Mouse (Mus musculus): ENCODE measurements at regions not wholly inside any gene's neighbourhood (a gene's known extent, or its start where the extent isn't known, plus 50 kb on each side); places are given as distances from the start of the nearest gene placed in this dataset.

DNA sequence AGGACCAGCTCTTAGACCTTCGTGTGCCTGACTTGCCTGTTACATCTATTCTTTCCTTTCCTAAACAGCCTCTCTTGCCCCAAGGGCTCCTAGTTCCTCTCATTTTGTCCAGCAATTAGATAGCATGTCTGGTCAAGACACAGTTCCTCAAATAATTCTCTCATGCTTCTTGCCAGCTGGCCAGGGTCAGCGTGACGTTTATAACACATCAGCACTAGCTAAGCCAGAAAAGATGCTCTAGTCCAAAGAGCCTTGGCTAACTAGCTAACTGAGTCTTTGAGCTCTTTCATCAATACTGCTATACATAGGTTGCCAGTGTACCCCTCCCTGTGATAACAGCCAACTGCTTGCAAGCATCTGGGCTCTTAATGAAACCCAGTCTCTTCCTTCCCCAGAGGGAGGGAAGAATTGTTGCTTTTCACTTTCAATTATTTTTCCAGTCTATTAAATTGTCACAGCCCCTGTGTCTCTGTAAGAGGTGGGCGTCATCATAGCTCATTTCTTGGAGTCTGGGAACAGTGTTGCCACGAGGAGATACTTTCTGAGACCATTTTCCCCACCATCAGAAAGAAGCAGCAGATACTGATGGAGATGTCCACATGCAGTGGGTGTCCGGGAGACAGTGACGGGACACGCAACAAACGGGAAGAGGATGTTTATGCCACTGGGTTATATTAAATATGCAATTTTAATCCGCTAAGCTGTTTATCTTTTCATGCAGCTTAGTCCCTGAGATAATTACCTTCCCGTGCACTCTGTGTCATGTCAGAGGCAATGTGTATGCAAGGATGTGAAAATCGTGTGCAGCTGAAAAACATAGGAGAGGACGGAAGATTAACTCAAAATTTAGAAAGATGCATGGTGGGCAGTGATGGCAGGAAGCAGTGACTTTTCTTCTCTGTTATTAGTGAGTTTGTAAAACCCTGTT lies 250.1 kb upstream of the Nmur2 start:
- no peak for DNase-seq (ENCODE audit: low read depth, low spot score)

DNA sequence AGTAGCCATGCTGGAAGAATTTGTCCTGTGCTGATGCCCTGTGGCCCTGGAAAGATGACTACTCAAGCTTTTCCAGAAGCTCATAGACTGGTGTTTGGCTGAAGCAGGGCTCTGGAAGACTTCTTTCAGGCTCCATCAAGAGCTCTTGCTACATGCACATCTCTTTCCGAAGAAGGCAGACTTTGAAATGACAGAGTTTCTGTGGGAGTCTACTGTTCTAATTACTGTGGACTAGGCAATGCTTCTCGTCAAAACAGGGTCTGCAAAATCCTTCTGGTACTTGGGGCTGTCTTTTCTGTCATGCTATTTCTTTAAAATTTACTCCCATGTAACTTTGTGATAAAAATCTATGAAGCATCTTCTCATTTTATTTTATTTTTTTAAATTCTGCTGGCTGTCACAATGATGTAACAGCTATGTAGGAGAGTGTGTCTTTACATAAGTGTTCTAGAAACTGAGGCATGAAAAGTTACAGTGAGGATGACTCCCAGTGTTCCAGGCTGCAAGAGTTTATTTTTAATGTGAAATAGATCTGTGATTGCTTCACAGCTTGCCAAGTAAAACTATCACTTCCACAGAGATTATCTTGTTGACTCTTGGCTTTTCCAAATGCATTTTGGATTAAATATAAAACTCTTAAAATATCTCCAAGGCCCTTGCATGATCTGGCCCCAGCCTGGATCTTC lies 244.9 kb upstream of the Nmur2 start:
- no peak for DNase-seq (ENCODE audit: low read depth, low spot score)

DNA sequence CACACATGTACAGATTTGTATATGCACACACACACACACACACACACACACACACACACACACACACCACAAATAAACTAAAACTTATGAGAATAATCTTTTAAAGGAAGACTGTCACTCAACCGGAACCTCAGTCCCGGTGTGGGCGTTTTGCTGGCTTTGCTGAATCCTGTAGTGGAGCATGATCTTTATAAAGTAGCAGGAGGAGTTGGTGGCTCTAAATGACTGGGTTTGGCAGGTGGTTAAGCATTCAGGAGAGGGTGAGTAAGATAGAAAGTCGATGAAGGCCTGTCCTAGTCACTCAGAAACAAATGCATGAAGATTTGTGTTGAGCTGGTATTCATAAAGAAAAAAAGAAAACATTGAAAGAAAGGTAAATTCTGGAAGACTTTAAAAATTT lies 240.4 kb upstream of the Nmur2 start:
- no peak for DNase-seq (ENCODE audit: low read depth, low spot score)

DNA sequence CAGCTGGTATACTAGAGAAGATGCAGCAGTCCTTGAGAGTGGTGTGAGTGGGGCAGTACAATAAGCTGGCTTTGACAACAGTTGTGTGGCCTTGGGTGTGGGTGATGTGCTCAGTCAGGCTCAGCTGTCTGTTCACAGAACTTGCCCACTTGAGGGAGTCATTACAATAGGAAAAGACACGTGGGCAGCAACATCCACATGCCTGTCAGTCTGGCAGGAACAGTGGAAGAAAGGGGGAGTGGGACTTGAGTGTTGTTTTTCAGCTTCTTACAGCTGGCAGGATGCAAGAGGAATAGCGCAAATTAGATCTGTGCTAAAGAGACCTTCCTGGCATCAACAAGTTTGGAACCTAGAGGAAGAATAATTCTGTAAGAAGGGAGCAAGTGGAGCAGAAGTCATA lies 239.4 kb upstream of the Nmur2 start:
- no peak for DNase-seq (ENCODE audit: low read depth, low spot score)

DNA sequence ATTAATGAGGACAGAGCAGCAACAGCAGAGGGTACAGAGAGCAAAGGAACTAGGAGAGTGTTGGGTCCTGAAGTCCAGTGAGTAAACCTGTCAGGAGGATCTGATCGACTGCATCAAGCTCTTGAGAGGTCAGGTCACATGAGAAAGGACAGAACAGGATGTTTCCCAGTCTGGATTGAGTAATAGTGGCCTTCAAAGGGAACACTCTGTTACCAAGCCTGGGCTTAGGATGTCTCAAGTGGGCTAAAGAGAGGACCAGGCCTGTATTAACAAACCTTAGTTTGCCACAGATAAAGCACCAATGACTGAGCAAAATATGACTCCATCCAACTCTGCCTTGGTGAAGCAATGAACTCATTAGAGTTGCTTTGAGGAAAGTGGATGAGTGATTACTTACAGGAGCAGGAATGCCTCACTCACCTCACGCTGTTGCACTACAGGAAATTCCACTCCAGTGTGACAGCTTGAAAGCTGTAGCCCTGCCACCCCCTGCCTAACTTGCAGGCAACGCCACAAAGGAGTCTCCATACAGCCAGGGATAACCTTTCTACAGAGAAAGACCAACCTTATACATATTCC lies 229.2 kb upstream of the Nmur2 start:
- DNase-seq (ENCODE audit: low read depth, low spot score) = no peak

DNA sequence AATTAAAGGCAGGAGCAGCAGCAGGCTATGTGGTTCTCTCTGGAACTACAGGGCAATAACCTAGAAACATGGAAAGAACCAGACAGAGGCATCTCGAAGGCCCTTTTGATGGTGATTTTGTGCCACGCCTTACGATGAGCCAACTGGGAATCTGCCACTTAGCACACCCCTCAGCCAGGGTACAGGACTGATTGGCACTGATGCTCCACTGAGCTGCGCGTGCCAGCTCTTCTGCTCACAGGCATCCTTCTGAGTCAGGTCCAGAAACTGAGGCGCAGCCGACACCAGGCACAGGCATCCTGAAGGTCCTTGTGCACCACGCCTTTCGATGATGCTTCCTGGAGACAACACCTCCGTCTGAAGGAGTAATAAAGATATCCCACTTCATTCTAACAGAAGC lies 221.9 kb upstream of the Nmur2 start:
- no peak for DNase-seq (ENCODE audit: low read depth, low spot score)

DNA sequence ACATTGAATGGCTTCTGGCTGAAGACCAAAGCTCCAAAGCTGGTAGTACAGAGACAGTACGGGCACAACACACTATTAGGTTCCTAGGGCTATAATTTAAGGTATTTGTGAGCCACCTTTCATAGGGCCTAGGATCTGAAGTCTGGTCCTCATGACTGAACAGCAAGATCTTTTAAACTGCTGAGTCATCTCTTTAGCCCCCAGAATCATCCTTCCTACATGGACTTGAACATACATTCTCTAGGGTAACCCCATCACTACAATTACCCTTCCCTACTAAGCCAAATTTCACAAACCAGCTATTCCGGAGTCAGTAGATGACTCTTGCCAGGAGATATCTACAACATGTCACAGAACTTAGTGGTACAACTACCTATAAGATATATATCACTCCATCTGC lies 215.5 kb upstream of the Nmur2 start:
- no peak for DNase-seq (ENCODE audit: low read depth, low spot score)

DNA sequence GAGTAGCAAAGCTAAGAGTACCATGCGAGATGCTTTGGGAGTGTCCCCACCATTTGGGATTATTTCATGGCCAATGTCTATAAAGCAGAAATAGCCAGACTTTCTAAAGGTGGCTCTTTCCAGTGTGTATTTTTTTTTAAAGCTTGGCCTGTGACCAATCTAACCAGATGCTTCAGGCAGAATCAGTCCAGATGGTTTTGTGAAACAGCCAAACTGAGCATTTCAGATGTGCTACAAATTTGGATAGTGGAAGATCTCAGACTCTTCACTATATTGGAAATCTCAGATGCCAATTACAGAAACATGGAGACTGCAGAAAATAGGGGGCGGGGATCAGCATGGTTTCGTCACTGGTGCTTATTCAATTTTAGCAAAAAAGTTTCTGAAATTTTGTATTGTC lies 213.6 kb upstream of the Nmur2 start:
- no peak for DNase-seq (ENCODE audit: low read depth, low spot score)

DNA sequence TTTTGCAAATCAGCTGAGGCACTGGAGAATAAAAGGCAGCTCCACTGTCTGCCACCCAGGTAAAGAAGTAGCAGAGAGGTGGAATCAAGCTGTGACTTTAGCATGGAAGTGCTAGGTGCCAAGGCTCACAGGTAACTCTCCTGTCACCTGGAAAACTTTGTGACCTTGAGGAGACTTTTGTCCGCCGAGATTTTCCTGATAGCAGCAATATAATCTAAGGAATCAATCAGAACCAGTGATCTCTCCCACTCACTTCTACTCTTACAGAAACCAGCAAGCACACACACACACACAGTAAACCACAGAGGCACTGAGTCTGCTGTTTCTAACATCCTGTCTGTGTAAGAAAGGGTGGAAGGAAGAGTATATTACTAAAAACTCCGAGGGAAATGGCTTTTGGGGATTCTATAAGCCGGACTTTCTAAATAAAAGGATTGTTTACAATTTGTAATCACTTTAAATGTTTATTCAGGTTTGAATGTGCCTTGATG lies 206.6 kb upstream of the Nmur2 start:
- no peak for DNase-seq (ENCODE audit: low read depth, low spot score)

DNA sequence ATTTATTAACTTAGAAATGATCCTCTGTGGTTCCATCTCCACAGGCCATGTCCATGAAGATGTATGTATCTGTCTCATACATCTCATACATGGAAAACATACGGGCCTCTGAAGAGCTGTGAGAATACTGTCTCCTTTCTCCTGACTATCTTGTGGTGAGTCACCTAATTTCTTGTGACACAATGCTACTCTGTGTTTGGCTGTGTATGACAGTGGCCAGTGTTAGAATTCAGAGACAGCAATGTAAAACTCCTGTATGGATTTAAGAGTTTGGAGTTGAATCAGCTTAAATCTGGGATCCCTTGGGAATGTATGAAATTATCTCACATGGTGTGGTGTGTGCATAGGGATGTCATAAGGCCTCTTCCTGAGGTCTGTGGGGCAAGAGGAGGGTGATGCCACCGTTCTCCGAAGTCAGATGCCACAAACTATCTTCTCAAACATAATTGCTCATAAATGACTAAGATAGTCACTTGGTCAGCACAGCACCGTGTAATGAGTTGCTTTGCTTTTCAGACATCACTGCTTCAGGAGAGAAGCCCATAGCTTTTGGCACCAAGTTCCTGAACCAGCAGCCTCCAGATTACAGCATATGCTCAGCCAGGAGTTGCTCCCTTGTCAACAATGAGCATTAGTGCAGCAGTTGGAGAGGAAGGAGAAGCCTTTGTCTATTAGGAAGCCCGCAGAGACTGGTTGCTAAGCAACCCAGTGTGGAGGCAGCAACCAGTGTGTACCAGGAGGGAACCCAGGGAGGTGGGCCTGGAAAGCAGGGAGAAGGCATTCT lies 205.9 kb upstream of the Nmur2 start:
- DNase-seq (ENCODE audit: low read depth, low spot score) = no peak

DNA sequence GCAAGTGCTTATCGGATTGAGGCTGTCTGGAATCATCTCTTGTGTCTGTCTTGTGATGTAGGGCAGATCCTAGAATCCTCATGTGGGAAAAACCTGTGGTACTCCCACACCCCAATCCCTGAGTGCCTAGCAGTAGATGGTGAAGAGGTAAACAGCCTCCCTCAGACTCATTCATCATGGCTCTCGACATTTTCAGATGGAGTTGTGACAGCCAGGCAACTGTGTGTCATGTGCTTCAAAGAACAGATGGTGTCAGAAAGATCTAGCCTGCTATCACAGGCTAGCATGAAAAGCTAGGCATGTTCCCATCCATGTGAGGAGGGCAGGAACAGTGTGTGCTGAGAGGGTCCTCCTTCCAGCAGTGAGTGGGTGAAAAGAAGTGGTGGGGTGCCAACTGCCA lies 204.1 kb upstream of the Nmur2 start:
- no peak for DNase-seq (ENCODE audit: low read depth, low spot score)

DNA sequence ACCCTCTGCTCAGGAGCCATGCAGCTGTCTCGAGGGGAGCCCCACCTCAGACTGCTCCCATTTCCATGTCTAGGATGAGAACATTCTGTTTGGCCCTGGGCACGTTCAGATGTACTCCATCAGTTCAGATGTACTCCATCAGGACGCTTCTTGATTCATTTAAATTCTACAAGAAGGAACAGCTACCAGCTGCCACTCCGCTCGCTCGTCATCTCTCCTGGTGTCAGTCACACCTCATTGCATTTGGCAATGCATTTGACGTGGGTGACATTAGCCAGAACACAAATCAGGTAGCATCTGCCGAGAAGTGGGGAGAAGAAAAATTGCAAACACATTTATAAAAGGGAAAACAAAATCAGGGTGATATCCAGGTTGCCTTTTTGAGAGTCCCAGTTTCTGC lies 202.6 kb upstream of the Nmur2 start:
- DNase-seq (ENCODE audit: low read depth, low spot score) = no peak

DNA sequence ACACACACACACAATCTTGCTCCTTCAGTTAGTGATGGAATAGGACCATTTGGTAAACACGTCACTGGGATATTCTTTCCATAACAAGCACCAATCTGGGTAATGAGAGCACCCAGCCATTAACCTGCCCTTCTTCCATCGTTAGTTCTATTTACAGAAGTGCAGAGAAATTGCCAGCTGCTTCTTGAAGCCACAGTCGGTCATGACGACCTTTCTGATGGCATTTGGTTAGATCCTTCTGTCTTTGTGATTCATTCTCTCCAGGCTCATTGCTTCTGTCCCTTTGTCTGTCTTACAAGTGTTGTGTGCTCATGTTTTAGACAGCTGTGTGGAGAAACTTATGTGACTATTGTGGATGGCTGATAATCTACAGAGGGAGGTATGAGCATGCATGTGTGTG lies 197.9 kb upstream of the Nmur2 start:
- no peak for DNase-seq (ENCODE audit: low read depth, low spot score)

DNA sequence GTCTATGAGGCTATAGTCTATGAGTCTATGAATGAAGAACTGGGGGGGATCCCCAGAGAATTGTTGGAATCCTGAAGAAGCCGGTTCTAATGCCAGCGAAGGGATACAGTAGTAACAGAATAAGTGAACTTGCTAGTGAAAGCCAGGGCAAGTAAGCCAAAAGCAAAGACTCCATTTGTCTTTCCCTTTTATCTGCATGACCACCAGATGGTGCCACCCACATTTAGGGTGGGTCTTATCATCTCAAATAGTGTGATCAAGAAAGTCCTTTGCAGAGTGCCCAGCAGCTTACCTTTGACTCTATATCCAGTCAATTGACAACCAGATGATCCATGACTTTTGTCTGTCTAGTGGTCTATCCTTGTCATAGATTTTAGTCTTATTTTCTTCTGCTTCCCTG lies 184.2 kb upstream of the Nmur2 start:
- DNase-seq (ENCODE audit: low read depth, low spot score) = no peak

DNA sequence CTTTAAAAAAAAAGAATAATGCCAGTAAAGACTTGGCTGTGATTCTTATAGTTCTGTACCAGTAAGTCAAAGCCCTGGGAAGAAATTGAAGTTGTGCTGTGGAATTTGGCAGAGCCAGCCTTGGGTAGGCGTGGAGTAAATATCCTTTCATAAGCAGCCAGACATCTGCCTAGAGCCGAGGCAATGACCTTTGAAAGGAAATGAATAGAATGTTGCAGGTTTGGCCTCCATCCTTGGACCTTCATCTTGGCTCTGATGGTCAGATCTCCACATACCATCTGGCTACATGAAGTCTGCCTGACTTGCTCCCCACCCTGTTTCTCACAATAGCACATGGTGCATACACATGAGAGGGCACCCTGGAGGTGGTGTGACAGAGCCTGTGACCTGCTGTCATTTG lies 174.9 kb upstream of the Nmur2 start:
- no peak for DNase-seq (ENCODE audit: low read depth, low spot score)

DNA sequence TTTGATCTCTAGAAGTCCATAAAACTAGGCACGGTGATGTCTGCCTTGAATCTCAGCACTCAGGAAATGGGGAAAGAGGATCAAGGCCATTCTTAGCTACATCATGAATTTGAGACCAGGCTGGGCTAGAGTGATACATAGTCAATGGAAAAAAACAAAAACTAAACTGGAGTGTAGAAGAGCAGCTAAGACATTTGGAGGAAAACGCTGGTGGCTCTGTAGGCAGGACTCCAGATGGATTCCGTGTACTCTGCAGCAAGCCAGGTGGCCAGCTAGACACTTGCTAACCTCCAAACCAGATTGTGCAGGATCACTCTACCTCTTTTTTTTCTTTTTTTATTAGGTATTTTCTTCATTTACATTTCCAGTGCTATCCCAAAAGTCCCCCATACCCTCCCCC lies 161.0 kb upstream of the Nmur2 start:
- DNase-seq (ENCODE audit: low read depth, low spot score) = no peak

DNA sequence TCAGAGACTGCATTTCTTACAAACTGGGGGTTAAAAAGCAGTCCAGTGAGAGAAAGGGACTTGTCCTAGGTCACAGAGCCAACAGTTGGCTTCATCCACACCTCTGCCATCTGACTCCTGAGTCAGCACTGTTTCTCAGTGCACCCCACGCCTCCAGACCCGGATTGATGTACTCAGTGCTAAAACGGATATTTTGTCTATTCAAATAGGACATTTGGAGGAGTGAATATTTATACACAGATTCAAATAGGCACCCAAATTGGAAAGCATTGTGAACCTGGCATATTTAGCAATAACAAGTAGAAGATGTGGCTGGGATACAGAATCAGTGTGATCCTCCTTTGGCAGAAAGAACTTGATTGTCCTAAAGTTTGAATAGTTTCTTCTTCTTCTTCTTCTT lies 154.5 kb upstream of the Nmur2 start:
- DNase-seq (ENCODE audit: low read depth, low spot score) = no peak

DNA sequence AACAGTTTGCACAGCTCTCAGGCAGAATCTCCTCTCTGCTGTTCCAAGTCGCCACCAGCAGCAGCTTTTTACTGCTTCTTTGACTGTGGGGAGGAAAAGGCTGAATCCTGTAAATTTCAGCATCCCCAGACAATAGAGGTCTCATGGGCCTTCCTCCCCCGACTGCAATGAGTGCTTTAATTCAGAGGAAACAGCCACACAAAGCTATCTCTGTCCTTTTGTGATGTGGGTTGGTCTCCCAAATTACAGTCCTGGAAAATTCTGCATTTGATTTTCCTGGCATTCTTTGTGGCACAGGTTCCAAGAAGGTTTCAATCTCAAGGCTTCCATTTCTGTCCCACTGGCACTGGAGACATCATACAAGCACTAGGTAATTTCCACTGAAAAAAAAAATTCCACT lies 152.6 kb upstream of the Nmur2 start:
- DNase-seq (ENCODE audit: low read depth, low spot score) = no peak

DNA sequence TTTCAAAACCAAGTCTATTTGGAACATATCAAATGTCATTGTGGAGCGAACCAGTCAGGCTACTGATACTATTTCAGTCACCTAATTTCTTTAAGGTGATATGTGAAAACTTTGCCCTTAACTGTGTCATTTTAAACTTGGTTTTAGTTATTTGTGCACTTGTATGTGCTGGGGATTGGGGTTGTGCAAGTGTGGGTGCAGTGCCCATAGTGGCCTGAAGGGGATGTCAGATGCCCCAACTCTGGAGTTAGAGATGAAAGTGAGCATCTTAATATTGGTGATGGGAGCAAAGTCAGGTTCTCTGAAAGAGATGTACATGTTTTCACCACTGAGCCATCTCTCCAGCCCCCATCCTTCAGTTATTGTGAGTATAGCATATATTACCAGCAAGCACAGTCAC lies 133.1 kb upstream of the Nmur2 start:
- DNase-seq (ENCODE audit: low read depth, low spot score) = no peak

DNA sequence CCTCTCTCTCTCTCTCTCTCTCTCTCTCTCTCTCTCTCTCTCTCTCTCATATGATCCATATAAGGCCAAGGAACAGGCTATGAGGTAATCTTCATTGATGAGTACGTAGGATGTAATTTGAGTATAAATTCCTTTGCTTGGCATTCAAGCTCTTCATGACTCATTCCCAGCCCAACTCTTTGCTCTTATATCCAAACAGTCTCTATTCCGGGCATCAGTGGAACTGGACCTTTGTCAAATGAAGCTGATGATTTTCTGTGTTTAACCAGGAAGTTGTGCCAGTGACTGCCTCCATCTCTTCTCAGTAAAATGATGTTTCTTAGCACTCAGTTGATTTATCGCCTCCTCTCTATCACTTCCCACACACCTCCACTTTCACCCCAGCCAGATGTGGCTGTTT lies 132.4 kb upstream of the Nmur2 start:
- no peak for DNase-seq (ENCODE audit: low read depth, low spot score)

DNA sequence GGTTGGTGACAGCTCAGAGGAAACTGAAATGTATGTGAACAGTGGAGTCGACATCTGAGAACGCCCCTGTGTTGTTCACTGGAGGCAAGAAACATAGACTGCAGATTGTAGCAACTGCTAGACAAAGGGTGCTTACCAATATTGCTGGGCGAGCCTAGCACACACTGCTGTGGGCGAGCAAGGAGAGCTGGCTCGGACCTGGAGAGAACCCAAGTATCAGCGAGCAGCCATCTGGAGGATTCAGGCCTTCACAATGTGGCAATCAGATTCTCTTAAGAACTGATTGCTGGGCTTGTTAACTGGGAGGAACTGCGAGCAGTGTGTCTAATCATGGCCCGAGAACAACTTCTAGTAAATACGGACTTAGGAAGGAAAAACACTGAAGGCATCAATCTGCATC lies 128.8 kb upstream of the Nmur2 start:
- no peak for DNase-seq (ENCODE audit: low read depth, low spot score)

DNA sequence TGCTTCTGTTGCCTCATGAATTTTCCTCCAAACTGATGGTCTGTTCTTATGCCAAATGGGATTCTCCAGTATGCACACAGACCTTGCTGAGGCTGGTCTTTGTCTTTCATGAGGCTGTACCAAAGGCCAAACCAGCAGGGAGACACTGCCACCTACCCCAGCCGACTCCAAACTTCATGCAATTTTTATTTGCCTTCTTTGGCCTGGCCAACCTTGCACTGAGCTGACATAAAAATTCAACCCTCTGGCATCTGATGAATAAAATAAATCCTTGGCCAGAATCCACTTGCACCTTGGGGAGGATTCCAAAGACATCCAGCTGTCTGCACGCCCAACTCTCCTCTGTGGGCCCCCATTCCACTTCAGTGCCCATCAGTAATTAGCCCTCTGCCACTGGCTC lies 126.0 kb upstream of the Nmur2 start:
- DNase-seq (ENCODE audit: low read depth, low spot score) = no peak
